Mouse (Mus musculus) ZHBTc4 (cell line): ENCODE results near the gene Gpkow.

Experiments used
- DNase-seq: peaks from one replicate; pipeline ENCODE4 v3.0.0-alpha.2; 2011; ENCODE audit warnings: low read depth, low spot score

Gene Gpkow

DNA sequence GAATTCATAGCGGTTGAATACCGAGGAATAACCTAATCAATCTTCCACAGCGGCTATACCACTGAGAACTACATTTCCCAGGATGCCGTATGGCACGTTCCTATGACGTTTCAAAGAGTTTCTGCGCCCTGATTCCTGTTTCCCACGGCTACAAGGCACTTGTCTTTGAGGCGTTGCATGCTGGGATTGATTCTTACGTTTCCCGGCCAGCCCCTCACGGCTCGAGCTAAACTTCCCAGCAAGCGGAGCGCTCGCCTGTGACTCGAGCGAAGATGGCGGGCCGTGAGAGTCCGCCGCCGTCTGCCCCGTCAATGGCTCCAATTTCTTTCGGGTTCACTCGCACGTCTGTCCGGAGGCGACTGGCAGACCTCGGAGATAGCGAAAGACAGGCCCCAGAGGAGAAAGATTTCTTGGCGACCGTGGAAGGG, at the start of gene Gpkow:
Gene Gpkow, plus strand, starts transcription at position 178 of the 428 bp plus-strand sequence.
- DNase-seq = peak; percentile 94

GRCm38 (mm10) chrX:7648671-7649304, 48.1 kb upstream of the Gpkow start:
- peak; percentile 95 for DNase-seq

GRCm38 (mm10) chrX:7657221-7657639, 39.7 kb upstream of the Gpkow start, which contains the start of gene Prickle3:
Gene Prickle3, plus strand, starts transcription at chrX:7657260.
- DNase-seq = peak; percentile 46

GRCm38 (mm10) chrX:7658031-7658784, 38.7 kb upstream of the Gpkow start:
- DNase-seq = peak; percentile 62

- peak; percentile 42 for DNase-seq
Observed at GRCm38 (mm10) chrX:7658785-7659589, 37.9 kb upstream of the Gpkow start.

DNA sequence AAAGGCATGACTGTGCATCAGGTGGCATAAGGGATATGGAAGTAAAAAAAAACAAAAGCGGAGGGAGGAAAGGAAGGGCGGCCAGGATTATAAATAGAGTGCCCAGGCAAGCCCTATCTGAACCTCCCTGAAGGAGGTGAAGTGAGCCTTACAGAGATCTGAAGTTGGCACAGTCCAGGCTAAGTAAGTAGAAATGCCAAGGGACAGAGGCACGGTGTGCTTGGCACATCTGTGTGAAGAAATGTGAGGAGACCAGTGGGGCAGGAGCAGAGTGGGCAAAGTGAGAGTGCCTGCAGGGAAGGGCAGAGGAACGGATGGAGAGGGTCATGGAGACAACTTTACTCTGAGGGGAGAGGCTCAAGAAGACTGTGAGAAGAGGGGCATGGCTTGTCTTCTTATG, 35.8 kb upstream of the Gpkow start:
- no peak for DNase-seq

- no peak for DNase-seq
Observed at GRCm38 (mm10) chrX:7662936-7663335, 34.0 kb upstream of the Gpkow start.

- no peak for DNase-seq
Observed at GRCm38 (mm10) chrX:7664791-7665190, 32.1 kb upstream of the Gpkow start.

DNA sequence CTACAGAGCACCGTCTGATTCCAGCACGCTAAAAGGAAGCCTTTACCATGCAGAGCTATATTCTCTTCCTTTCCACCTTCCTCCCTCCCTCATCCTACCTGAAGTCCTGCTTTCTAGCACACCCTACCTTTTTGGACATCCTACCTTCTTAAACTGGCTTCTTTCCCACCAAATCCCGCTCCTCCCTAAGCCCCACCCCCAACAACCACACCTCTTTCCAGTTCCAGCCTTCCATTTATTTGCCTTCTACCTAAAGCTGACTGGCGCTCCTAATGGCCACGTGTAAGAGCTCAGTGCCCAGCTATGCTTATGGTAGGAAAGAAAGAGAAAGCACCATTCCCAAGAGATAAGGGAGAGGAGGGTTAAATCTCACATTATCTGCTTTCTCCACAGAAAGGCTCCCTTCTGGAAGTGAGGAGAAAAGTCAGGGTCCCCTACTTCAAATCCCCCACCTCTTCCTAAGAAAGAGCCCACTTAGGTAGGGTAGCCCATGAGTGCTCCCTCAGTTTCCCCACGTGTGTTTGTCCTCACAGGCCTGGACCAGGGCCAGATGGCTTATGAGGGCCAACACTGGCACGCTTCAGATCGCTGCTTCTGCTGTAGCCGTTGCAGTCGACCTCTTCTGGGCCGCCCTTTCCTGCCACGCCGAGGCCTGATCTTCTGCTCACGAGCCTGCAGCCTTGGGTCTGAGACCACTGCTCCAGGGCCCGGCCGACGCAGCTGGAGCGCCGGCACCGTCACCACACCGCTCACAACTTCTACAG, 31.0 kb upstream of the Gpkow start:
- DNase-seq = no peak

- DNase-seq = peak; percentile 79
Observed at GRCm38 (mm10) chrX:7670390-7670881, 26.5 kb upstream of the Gpkow start.

GRCm38 (mm10) chrX:7670921-7671623, 25.9 kb upstream of the Gpkow start, which contains the start of gene Plp2:
Gene Plp2, minus strand, starts transcription at chrX:7671390.
- peak; percentile 55 for DNase-seq

DNA sequence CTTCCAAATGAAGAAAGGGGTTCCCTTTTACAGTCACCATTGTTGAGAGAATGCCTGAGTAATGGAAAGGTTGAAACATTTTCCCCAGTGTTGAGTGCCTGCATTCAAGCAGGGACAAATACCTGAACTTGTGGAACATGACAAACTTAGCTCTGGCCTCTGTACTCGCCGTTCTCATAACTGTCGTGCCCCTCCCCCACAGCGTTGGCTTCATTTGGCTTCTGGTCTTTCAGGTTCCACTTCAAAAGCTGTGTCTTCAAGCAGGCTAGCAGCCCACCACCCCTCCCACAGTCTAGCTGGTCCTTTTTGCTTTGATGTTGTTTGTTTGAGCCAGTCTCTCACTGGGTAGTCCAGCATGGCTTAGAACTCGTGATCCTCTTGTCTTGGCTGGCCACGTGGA, 24.2 kb upstream of the Gpkow start:
- no peak for DNase-seq

DNA sequence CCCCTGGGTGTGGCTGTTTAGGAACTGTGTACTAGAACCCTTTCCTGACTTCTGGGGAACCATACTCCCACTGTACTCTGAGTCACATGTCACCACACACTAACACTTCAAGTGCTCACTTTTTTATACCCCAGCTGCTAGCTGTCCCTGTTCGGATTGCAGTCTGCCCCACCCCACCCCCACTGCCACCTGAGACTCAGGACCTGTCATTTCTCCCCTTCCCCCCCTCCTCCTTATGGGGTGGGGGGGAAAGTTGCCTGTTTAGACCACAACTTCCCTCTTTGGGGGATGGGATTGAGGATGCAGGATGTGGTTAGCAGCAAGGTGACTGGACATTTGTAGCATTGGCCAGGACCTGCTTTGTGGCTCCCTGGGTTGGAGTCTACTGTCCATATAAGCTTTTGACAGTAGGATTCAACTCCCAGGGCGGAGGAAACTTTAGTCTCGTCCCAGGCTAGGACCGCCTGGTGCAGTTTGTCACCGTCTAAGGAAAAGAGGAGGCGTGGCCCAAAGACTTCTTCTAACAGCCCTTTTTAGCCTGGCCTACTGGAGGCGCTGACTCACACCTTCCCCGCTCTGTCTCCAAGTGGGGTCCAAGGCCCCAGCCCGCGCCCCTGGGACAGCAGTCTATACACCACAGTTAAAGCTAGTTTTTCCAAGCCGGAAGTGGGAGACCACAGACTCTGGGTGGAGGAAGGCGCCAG, 23.2 kb upstream of the Gpkow start:
- DNase-seq = peak; percentile 76

DNA sequence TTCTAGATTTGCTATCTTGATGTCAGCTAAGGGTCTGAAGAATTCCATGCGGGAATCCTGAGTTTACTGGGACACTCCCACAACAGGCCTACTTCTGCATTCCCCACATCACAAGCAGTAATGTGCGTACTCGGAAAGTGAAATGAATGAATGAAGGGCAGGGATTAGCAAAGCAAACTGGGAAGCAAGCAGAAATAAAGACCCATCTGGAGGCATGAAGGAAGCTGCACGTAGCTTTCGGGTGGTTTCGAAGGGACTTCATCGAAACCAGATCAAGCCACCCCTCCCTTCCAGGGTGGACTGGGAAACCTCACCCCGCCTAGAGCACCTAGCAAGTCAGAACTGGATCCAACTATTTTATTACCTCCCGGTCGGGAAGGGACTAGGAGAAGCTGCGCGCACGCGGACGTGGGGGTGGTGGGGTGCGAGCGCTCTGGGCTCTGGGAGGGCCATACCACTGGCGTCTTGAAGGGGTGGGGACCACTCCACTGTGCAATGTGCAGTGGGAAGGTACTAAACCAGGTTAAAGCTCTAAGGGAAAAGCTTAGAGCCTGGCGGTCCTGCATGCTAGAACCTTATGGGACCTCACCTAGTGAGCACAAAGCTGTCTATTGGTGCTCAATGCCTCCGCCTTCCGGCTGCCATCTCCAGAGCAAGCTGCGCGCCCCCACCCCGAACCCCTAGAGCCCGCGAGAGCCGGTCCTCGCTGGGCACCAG, 22.5 kb upstream of the Gpkow start:
- peak; percentile 88 for DNase-seq

DNA sequence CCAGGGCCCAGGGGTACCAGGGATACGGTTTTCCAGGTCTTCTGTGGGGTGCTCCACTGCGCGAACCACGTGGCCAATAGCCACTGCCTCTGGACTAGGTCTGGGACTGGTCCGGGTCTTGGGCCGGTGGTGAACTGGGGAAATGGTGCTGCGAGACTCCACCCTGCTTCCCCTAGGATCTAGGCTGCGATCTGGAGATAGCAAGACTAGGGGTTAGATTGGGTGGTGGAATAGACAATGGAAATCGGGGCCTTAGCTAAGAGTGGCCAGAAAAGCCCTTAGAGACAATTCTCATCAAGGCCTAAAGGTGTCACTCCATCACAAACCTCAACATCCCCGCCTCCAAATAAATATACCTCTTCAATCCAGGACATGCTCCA, 21.9 kb upstream of the Gpkow start:
- DNase-seq = peak; percentile 43

DNA sequence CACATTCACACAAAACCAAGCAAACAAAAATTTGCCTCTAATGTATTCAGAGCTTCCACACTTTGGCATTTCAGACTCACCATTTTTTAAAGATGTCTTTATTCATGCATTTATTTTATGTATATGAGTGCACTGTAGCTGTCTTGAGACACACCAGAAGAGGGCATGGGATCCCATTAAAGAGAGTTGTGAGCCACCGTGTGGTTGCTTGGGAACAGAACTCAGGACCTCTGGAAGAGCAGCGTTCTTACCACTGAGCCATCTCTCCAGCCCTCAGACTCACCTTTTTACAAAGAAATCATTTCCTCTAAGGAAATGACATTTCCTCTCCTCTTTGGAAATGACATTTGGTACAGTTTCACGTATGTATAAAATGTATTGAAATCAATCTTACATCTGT, 17.9 kb upstream of the Gpkow start:
- no peak for DNase-seq

DNA sequence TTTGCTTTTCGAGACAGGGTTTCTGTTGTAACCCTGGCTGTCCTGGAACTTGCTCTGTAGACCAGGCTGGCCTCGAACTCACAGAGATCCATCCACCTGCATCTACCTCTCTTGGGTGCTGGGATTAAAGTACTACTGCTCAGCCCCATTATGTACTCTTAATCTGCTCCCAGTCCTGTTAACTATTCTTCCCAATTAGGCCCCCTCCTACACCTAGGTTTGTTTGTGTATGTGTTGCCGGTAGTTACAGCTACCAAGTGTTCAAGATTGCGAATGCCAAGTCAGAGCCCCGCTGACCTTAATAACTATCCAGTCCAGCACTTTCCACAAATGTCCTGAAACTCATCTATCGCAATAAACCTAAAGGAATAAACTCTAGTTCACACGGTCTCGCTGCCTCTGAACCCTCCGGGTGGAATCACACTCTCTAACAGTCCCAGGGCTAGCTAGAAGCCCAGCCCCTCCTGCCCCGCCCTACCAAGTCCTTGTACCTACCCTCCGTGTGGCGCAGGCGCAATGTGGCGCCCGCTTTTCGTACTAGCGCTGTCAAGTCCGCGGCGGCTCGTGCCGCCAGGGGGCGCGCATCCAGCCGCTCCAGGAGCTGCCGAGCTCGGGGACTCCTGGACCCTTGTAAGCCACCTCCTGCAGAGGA, 17.4 kb upstream of the Gpkow start:
- DNase-seq = peak; percentile 97

- no peak for DNase-seq
Observed at GRCm38 (mm10) chrX:7680057-7680412, 16.9 kb upstream of the Gpkow start.

DNA sequence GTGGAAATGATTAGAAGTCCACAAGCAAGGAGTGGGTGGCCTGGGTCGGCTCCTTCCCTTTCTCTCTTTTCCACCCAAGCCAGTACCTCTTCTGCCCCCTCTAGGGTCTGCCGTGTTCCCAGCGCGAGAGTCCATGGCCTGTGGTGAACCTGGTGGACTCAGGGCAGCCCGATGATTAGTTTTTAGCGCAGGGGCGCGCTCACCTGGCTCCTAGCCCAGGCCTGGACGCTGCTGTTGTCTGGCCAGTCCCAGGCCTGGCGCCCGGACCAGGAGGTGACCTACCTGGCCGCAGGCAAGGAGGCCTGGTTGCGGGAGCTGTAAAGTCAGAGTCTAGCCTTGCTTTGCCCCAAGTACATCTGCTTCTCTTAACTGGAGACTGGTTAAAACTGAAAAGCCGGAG, 16.1 kb upstream of the Gpkow start, which contains the start of gene Magix:
Gene Magix, minus strand, starts transcription at position 388 of the 400 bp plus-strand sequence.
- DNase-seq = no peak
